Mouse (Mus musculus): Measurements from ENCODE around the gene Usf3. TPM values are rescaled to one million over a fixed set of nuclear protein-coding genes. Genes with fewer than 3 reads are reported as not detected.

Usf3 gene
- polyA plus RNA-seq, 1 experiment from 2014 or later: 4.7 TPM

DNA sequence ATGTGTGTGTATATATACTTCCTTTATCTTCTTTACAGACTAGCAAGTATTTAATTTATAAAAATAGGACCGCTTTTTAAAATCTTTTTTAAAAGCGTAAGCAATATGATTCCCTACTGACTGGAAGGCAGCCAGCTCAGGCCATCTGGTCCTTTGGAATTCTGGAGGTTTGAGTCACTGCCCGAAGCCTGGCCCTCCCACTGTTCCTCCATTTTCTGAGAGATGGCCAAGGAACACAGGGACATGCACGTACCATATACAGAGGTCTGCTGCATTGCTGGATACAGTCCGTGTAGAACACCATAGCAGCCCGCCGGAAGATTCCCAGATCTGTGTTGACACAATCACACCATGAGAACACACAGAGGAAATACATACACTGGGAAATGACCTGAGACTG is 81.7 kb downstream of the Usf3 start:
- H3K9me3 ChIP-seq (ENCODE audit: control insufficient read depth, low read length): no peaks in the 10 kb centered on the region
- no peak overlapping the region for H3K4me3 ChIP-seq (ENCODE audit: control insufficient read depth in 1 of 2, insufficient read depth in 1 of 2, low read depth in 1 of 2, low read length in 2 of 2)
- H3K36me3 ChIP-seq (ENCODE audit: control insufficient read depth, insufficient read depth, low read length): no peaks in the 10 kb centered on the region
- H3K4me1 ChIP-seq (ENCODE audit: control insufficient read depth in 2 of 2, insufficient read depth in 2 of 2, low read length in 2 of 2): peaks cover 0 to 7% of the 10 kb centered on the region in 2 experiments; a peak in 2 of 4 replicates
- 61% methylated on average over 7 of the region's 7 CpGs for WGBS
- no peak overlapping the region for H3K9ac ChIP-seq (ENCODE audit: low read length)
- no peak overlapping the region for H3K4me2 ChIP-seq (ENCODE audit: low read length)
- peak; percentile 61; the same call in 1 of the 2 replicates for ATAC-seq (ENCODE audit: insufficient number of reproducible peaks, insufficient read depth, low FRiP score, low read depth)
- no peak overlapping the region for H3K27ac ChIP-seq (replicated peaks in 1 of 2; ENCODE audit: control insufficient read depth in 1 of 2, insufficient read depth in 1 of 2, low read depth in 2 of 2, low read length in 2 of 2)
- no peaks in the 10 kb centered on the region for H3K27me3 ChIP-seq (ENCODE audit: control insufficient read depth, insufficient read depth, low read length)

DNA sequence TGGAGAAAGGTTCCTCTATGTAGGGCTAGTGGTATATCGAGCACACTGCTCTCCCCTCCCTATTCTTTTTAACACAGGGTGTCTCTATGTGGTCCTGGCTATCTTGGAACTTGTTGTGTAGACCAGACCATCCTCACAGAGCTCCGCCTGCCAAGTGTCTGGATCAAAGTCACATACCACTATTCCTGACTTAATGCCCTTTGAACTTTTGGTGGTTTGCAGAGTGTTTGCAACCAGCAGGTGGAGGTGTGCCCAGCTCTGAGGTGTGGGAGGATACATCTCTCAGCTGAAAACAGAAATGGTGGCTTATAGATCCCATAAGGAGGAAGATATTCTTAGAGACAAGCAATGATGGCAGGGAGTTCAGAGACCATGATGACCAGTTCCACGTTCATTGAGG is 84.4 kb downstream of the Usf3 start:
- Histone ChIP-seq H3K9me3 (ENCODE audit: control insufficient read depth, low read length) (no peaks in the 10 kb centered on the region), H3K4me2 (ENCODE audit: low read length) (no peak overlapping the region), H3K27me3 (ENCODE audit: control insufficient read depth, insufficient read depth, low read length) (no peaks in the 10 kb centered on the region), H3K27ac (replicated peaks in 1 of 2; ENCODE audit: control insufficient read depth in 1 of 2, insufficient read depth in 1 of 2, low read depth in 2 of 2, low read length in 2 of 2) (no peak overlapping the region), H3K4me3 (ENCODE audit: control insufficient read depth in 1 of 2, insufficient read depth in 1 of 2, low read depth in 1 of 2, low read length in 2 of 2) (no peak overlapping the region), H3K4me1 (ENCODE audit: control insufficient read depth in 2 of 2, insufficient read depth in 2 of 2, low read length in 2 of 2) (peaks cover 0 to 7% of the 10 kb centered on the region in 2 experiments; a peak in 2 of 4 replicates), H3K36me3 (ENCODE audit: control insufficient read depth, insufficient read depth, low read length) (no peaks in the 10 kb centered on the region), H3K9ac (ENCODE audit: low read length) (no peak overlapping the region)
- 83% methylated on average over 3 of the region's 3 CpGs for WGBS
- no peak for ATAC-seq (ENCODE audit: insufficient number of reproducible peaks, insufficient read depth, low FRiP score, low read depth)

DNA sequence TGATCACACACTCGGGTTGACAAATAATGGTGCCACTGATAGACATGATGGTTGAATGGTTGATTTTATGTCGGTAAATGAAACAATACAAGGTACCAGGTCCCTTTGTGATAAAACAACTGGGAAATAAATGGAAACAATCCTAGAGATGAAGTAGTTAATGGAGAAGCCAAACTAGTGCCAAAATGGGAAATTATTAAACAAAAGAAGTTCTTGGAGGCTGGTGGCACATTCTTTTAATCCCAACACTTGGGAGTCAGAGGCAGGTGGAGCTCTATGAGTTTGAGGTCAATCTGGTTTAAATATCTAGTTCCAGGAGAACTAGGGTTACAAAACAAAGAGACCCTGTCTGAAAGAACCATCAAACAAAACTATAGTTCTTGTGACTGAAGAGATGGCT is 91.9 kb downstream of the Usf3 start:
- H3K9ac ChIP-seq (ENCODE audit: low read length): no peak overlapping the region
- no peaks in the 10 kb centered on the region for H3K9me3 ChIP-seq (ENCODE audit: control insufficient read depth, low read length)
- no peak overlapping the region for H3K27ac ChIP-seq (replicated peaks in 1 of 2; ENCODE audit: control insufficient read depth in 1 of 2, insufficient read depth in 1 of 2, low read depth in 2 of 2, low read length in 2 of 2)
- no peak overlapping the region for H3K4me2 ChIP-seq (ENCODE audit: low read length)
- no peaks in the 10 kb centered on the region for H3K27me3 ChIP-seq (ENCODE audit: control insufficient read depth, insufficient read depth, low read length)
- H3K4me3 ChIP-seq (ENCODE audit: control insufficient read depth in 1 of 2, insufficient read depth in 1 of 2, low read depth in 1 of 2, low read length in 2 of 2): no peak overlapping the region
- no peak for ATAC-seq (ENCODE audit: insufficient number of reproducible peaks, insufficient read depth, low FRiP score, low read depth)
- H3K4me1 ChIP-seq (ENCODE audit: control insufficient read depth in 2 of 2, insufficient read depth in 2 of 2, low read length in 2 of 2): no peaks in the 10 kb centered on the region
- no peaks in the 10 kb centered on the region for H3K36me3 ChIP-seq (ENCODE audit: control insufficient read depth, insufficient read depth, low read length)
- 77% methylated on average over 2 of the region's 2 CpGs for WGBS

DNA sequence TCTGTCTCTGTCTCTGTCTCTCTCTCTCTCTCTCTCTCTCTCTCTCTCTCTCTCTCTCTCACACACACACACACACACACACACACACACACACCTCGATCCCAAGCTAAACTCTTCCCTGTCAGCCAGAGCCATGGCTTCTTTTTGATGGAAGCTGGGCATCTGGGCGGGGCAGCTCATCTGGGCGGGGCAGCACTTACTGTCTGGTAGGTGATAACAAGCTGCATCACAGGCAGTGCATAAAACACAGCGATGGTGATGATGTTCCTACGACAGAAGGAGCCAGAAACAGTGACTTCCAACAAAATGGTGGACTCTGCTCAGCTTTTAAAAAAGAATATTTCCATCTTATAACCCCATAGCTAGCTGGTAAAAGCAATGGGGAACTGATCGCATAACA is 92.5 kb downstream of the Usf3 start:
- H3K27ac ChIP-seq (replicated peaks in 1 of 2; ENCODE audit: control insufficient read depth in 1 of 2, insufficient read depth in 1 of 2, low read depth in 2 of 2, low read length in 2 of 2): no peak overlapping the region
- no peaks in the 10 kb centered on the region for H3K9me3 ChIP-seq (ENCODE audit: control insufficient read depth, low read length)
- H3K9ac ChIP-seq (ENCODE audit: low read length): no peak overlapping the region
- no peaks in the 10 kb centered on the region for H3K4me1 ChIP-seq (ENCODE audit: control insufficient read depth in 2 of 2, insufficient read depth in 2 of 2, low read length in 2 of 2)
- WGBS: 73% methylated on average over 6 of the region's 6 CpGs
- no peaks in the 10 kb centered on the region for H3K27me3 ChIP-seq (ENCODE audit: control insufficient read depth, insufficient read depth, low read length)
- no peaks in the 10 kb centered on the region for H3K36me3 ChIP-seq (ENCODE audit: control insufficient read depth, insufficient read depth, low read length)
- ATAC-seq (ENCODE audit: insufficient number of reproducible peaks, insufficient read depth, low FRiP score, low read depth): no peak
- no peak overlapping the region for H3K4me3 ChIP-seq (ENCODE audit: control insufficient read depth in 1 of 2, insufficient read depth in 1 of 2, low read depth in 1 of 2, low read length in 2 of 2)
- H3K4me2 ChIP-seq (ENCODE audit: low read length): no peak overlapping the region

DNA sequence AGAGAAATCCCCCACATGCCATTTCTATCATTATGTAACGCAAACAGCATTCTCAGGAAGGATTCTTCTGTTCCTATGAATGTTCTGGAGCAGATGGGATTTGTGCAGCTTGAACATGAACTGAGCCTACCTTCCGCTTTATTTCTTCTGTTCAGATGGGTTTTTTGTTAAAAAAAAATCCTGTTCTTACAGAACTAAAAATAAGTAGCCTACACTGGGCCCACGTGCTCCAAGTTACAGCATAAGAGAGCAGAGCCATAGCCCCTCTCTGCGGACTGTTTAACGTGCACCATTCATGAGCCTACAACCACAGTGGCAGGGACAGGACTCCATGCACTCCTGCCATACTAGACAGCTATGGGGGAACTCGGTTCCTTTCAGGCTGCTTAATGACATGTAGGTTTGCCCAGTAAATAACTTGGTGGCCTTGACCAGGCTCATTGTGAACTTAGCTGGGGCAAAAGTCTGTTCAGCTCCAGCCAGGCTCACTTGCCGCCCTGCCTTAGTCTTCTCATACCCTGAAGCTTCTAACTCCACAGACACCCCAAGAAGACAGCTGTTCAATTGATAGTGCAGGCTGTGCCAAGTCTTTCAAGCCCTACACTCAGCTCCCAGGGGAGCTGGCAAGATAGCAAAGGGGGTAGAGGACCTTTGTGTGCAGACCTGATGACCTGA is 95.6 kb downstream of the Usf3 start:
- no peak overlapping the region for H3K9ac ChIP-seq (ENCODE audit: low read length)
- H3K27me3 ChIP-seq (ENCODE audit: control insufficient read depth, insufficient read depth, low read length): no peaks in the 10 kb centered on the region
- no peak overlapping the region for H3K4me3 ChIP-seq (ENCODE audit: control insufficient read depth in 1 of 2, insufficient read depth in 1 of 2, low read depth in 1 of 2, low read length in 2 of 2)
- H3K27ac ChIP-seq (replicated peaks in 1 of 2; ENCODE audit: control insufficient read depth in 1 of 2, insufficient read depth in 1 of 2, low read depth in 2 of 2, low read length in 2 of 2): no peak overlapping the region
- H3K4me2 ChIP-seq (ENCODE audit: low read length): no peak overlapping the region
- ATAC-seq (ENCODE audit: insufficient number of reproducible peaks, insufficient read depth, low FRiP score, low read depth): no peak
- no peaks in the 10 kb centered on the region for H3K36me3 ChIP-seq (ENCODE audit: control insufficient read depth, insufficient read depth, low read length)
- H3K9me3 ChIP-seq (ENCODE audit: control insufficient read depth, low read length): no peaks in the 10 kb centered on the region
- H3K4me1 ChIP-seq (ENCODE audit: control insufficient read depth in 2 of 2, insufficient read depth in 2 of 2, low read length in 2 of 2): peaks cover 0 to 4% of the 10 kb centered on the region in 2 experiments; a peak in 1 of 4 replicates
- 86% methylated on average over 7 of the region's 7 CpGs for WGBS

DNA sequence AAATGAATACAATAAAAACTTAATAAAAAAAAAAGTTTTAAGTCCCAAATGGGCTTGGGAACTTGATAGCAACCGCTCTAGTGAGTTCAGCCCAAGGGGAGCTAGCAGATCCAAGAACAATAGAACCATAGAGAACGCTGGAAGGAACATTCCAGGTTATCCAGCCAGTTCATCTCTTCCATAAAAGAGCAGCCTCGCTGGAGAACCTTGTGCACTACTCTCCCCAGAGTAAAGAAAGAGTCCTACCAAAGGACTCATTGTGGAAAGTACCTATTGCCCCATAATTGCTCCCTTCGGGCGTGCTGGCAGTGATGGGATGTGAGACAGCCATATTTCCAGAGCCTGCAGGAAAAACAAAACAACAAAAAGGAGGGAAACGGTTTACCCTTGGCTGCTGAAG is 96.5 kb downstream of the Usf3 start:
- Histone ChIP-seq H3K36me3 (ENCODE audit: control insufficient read depth, insufficient read depth, low read length) (no peaks in the 10 kb centered on the region), H3K9me3 (ENCODE audit: control insufficient read depth, low read length) (no peaks in the 10 kb centered on the region), H3K27ac (replicated peaks in 1 of 2; ENCODE audit: control insufficient read depth in 1 of 2, insufficient read depth in 1 of 2, low read depth in 2 of 2, low read length in 2 of 2) (no peak overlapping the region), H3K27me3 (ENCODE audit: control insufficient read depth, insufficient read depth, low read length) (no peaks in the 10 kb centered on the region), H3K4me2 (ENCODE audit: low read length) (no peak overlapping the region), H3K4me1 (ENCODE audit: control insufficient read depth in 2 of 2, insufficient read depth in 2 of 2, low read length in 2 of 2) (peaks cover 0 to 4% of the 10 kb centered on the region in 2 experiments; a peak in 1 of 4 replicates), H3K9ac (ENCODE audit: low read length) (no peak overlapping the region), H3K4me3 (ENCODE audit: control insufficient read depth in 1 of 2, insufficient read depth in 1 of 2, low read depth in 1 of 2, low read length in 2 of 2) (no peak overlapping the region)
- WGBS: 74% methylated on average over 6 of the region's 6 CpGs
- ATAC-seq (ENCODE audit: insufficient number of reproducible peaks, insufficient read depth, low FRiP score, low read depth): no peak

DNA sequence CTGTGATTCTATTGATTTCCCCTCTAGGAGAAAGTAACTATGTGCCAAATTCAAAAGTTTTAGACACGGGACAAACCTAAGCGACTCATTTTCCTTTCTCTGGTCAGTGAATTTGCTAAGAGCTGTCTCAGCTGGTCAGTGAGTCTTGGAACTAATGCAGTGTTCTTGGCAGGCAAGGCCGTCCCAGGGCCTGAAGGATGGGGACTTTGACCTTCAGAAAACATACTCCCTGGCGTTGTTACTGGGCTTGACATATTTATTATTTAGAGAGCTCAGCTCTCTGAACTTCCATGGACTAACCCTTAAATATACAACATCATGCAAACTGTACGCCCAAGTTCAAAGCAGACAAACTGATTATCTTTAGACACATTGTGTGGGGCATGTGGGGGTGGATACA is 97.6 kb downstream of the Usf3 start:
- Histone ChIP-seq H3K36me3 (ENCODE audit: control insufficient read depth, insufficient read depth, low read length) (no peaks in the 10 kb centered on the region), H3K9me3 (ENCODE audit: control insufficient read depth, low read length) (no peaks in the 10 kb centered on the region), H3K4me2 (ENCODE audit: low read length) (no peak overlapping the region), H3K4me3 (ENCODE audit: control insufficient read depth in 1 of 2, insufficient read depth in 1 of 2, low read depth in 1 of 2, low read length in 2 of 2) (no peak overlapping the region), H3K9ac (ENCODE audit: low read length) (no peak overlapping the region), H3K27me3 (ENCODE audit: control insufficient read depth, insufficient read depth, low read length) (no peaks in the 10 kb centered on the region), H3K27ac (replicated peaks in 1 of 2; ENCODE audit: control insufficient read depth in 1 of 2, insufficient read depth in 1 of 2, low read depth in 2 of 2, low read length in 2 of 2) (no peak overlapping the region), H3K4me1 (ENCODE audit: control insufficient read depth in 2 of 2, insufficient read depth in 2 of 2, low read length in 2 of 2) (peaks cover 0 to 4% of the 10 kb centered on the region in 2 experiments; a peak in 1 of 4 replicates)
- no peak for ATAC-seq (ENCODE audit: insufficient number of reproducible peaks, insufficient read depth, low FRiP score, low read depth)
- WGBS: 78% methylated on average over 5 of the region's 5 CpGs

All from heart, embryonic 14.5 days (tissue).